Mouse (Mus musculus) right cerebral cortex, postnatal 25 days (tissue): ENCODE data around the gene Sept8.
A peak's percentile ranks its signal among the peaks of the same experiment; 100 is the strongest.

Experiments used
- DNase-seq: peaks from one replicate; pipeline ENCODE4 v3.0.0; 2022

The Sept8 gene

GRCm38 (mm10) chr11:53519207-53520121 lies at the start of gene Sept8:
Sept8 (plus strand) TSS chr11:53519257.
- DNase-seq: peak; percentile 81

- no peak for DNase-seq
Observed at GRCm38 (mm10) chr11:53469294-53469967, 49.6 kb upstream of the Sept8 start.

DNA sequence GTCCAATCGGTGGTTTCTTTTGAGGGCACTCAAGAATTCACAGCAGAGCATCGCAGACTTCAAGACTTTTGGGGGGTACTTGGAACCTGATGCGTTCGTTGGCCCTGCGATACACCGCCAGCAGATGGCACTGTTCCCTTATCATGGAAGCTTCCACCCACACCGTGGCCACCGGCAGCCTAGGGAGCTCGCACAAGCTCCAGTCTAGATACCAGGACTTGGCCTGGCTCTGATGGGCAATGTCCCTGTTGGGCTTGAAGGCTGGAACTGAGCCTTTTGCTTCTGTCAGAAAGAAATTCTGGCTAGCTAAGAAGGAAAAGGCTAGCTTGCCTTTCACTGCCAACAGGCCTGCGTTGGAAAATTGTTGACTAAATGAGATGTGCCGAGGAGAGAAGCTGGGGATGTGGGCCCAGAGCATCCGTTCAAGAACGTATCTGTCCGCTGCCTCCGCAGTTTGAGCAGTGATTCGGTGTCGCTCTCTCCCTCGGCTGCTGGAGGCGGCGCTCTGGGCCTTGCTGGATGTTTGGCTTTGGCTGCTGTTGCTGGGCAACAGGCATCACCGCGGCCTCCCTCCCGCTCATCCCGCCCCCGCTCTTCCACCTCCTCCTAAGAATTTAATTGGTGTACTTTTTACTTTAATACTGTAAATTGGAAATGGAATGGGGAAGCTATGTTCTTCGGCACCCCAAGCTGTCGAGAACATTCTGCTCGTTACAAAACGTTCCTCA lies 48.9 kb upstream of the Sept8 start, which contains the start of gene Gm9837:
Gene Gm9837 (minus strand): TSS at position 512 of the 728 bp plus-strand sequence.
- DNase-seq: peak; percentile 89

DNA sequence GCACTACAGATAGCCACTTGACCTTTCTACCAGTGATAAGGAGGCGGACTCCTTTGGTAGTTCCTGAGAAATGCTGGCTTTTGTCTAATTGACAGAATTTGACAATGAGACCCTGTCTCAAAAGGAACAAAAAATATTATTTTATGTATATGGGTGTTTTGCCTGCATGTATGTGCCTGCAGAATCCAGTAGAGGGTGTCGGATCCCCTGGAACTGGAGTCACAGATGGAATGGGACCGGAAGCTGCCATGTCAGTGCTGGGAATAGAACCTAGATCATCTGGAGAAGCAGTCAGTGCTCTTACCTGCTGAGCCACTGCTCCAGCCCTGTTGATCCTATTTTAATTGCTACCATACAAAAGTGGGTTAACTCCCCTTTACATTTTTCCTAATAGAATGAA lies 46.3 kb upstream of the Sept8 start:
- DNase-seq: no peak

DNA sequence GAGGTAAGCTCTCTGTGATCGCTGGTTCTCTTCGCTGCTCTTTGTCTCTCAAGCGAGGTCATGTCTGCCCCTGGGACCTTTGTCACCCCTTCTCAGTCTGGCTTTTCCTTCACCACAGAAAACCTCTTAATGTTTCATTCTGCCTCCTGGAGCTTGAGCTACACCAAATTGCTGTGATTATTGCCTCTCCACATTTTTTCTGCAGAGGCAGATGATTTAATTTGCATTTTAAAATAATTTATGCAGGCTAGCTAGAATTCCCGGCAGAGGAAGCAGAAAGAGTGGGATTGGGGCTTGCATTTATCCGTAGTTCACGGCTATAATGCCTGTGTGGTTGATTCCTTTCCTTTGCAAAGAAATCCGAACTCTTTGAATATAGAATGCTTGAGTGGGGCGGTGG lies 43.4 kb upstream of the Sept8 start:
- no peak for DNase-seq

GRCm38 (mm10) chr11:53477833-53478232 lies 41.2 kb upstream of the Sept8 start:
- no peak for DNase-seq

DNA sequence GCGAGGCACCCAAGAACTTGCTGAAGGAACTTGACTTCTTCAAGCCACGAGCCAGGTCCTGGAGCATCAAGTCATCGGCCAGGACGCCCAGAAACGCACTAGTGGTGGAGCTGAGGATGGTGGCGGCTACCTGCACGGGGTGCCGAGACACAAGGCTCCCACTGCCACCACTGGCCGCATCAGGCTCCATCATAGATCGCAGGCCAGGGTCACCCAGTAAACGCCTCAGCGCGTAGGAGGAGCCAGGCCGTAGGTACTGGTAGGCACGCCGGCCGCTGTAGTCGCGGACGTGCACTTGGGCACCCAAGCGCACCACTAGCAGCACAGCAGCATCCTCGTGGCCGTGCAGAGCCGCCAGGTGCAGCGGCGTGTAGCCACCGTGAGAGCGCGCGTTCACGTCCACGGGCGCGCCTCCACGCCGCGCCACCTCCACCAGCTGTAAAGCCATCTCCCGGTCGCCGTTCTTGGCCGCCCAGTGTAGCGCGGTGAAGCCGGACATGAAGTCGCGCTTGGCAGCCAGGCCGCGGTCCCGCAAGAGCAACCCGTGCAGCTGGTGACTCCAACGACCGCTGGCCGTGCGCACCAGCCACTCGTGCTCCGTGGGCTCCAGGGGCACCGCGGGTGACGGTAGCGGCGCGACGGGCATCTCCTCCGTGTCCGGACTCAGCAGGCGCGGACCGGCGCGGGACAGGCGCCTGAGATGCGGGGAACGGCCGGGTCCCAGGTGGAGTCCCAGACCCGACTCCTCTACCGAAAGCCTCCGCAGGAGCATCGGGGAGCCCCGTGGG lies 40.5 kb upstream of the Sept8 start:
- DNase-seq: peak; percentile 63

GRCm38 (mm10) chr11:53479171-53479782 lies 39.8 kb upstream of the Sept8 start:
- DNase-seq: peak; percentile 72

GRCm38 (mm10) chr11:53479783-53480301 lies 39.2 kb upstream of the Sept8 start, which contains the start of the genes Gm9945 and Sowaha:
Gm9945 (plus strand) TSS chr11:53480166.
Sowaha (minus strand) TSS chr11:53480274.
- DNase-seq: no peak

- no peak for DNase-seq
Observed at GRCm38 (mm10) chr11:53481088-53481730, 37.8 kb upstream of the Sept8 start.

DNA sequence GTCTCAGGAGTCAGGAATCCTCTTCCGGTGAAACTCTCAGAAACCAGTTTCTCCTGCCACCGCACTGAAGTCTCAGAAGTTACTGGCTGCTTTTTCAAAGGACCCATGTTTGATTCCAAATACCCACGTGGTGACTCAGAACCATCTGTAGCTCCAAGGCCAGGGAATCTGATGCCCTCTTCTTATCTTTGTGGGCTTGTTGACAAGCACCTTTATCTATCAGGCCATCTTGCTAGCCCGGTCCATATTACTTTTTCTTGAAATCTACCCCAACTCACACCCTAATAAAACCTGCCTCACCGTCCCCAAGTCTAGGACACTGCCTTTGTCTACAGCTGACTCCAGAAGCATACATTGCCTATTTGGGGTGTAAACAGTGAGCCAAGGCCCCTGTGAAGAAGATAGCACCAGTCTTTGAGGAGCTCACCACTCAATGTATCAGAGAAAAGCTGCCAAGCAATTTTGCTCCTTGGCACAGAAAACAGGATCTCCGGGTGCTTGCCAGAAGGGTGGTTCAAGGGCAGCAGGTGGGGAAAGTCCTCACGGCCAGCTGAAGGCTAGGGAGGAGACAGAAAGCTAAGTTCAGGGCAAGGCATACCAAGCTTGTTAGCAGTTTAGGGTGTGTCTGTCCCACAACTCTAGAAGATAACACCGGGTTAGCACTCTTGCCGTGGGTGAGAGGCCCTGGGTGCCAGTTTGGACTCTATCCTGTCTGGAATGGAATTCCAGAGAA lies 35.7 kb upstream of the Sept8 start:
- no peak for DNase-seq

DNA sequence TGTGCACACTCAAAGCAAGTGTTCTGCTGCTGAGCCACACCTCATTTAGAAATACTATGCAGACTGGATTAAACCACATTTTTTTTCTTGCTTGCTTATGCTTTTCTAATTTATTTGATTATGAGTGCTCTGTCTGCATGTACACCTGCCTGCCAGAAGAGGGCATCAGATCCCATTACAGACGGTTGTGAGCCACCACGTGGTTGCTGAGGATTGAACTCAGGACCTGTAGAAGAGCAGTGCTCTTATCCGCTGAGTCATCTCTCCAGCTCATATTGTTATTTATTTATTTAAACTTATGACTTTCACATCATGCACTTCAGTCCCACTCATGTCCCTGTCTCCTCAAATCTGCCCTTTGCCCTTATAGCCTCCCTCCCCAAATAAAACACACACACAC lies 33.3 kb upstream of the Sept8 start:
- DNase-seq: no peak

- DNase-seq: no peak
Observed at GRCm38 (mm10) chr11:53486351-53486750, 32.7 kb upstream of the Sept8 start.

DNA sequence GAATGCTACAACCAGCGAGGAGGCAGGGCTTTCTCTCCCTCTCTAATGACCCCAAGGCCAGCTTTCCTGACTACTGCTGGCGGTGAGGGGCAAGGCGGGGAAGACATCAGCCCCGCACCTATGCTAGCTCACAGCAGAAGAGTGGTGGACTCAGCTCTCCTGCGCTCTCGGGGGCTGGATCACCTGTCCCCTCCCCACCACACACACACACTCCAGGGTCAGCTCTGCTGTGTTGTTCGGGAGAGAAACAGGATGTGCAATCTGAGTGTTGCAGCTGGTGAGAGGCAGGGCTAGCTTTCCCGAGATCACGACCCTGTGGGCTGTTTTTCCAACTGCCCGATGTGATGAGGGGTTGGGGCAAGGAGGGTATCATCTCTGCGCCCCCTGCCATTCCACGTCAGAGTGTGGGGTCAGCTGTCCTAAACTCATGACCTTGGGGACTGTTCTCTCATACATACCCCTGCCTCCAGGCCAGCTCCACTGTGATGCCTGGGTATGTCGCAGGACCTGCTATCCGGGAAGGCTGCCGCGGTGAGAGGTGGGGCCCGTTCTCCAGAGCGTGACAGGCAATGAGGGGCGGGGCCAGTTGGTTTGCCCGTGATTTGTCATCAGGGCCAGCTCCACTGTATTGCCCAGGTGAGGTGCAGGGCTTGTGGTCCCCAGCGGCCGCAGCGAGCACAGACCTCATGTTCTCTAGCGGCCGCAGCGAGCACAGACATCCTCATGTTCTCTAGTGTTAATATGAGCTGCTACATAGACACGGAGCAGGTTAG lies 32.0 kb upstream of the Sept8 start:
- DNase-seq: no peak

DNA sequence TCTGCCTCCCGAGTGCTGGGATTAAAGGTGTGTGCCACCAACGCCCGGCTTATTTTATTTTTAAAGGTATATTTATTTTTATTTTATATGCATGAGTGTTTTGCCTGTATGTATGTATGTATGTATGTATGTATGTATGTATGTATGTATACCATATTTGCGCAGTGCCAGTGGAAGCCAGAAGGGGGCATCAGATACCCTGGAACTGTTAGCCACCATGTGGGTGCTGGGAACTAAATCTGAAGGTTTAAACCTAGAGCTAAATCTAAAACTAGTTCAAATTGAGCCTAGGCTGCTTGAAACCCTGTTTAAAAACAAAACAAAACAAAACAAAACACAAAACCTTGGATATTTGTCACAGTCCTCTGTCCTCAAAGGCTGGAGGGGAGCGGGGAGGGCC lies 30.1 kb upstream of the Sept8 start:
- DNase-seq: no peak

- no peak for DNase-seq
Observed at GRCm38 (mm10) chr11:53489421-53489820, 29.6 kb upstream of the Sept8 start.

DNA sequence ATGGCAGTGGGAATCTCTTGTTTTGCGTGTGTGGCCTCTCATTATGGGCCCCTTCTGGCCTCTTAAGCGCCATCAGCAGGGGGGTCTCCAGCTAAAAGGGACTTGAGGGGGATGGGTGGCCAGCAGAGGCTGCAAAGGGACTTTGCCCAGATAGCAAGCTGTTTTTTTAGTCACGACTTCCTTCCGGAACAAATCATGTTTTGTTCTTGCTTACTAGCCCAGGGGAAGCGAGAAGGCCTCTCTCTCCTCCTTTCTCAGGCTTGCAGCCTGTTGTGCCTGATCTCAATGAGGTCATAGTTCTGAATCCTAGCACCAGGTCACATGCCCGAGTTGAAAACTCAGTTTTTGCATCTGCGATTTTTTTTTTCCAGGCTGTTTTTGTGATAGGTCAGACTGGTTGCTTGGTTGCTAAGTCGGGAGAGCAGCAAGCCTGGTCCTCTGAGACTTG lies 27.1 kb upstream of the Sept8 start:
- DNase-seq: no peak

DNA sequence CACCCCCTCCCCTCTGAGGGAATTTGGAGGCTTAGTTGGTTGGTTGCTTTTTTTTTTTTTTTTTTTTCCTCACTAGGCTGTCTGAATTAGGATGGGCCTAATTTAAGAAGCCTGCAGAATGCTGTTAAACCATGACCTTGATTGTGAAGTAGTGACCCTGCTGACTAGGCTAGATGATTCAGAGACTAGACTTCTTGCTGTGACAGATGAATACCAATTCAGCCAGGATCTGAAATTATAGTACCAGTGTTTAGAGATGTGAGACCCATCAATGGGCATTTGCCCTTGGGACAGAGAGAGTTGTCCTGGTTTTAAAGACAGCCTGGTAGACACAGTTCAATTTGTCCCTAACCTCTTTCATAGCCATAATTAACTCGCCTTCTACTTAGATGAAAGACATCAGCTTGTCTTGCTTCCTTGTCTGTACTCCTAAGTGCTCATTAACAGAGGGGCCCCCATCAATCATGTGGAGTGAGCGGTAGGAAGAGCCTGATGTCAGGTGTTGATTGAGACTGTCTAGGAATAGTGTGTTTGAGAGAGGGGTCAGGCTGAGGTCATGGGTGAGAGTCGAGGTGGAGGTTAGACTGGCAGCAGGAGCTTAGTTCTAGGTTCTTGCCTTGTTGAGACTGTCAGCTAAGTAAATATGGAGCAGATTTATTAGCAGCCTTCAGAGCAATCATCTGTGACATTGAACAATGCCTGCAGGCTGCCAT lies 25.7 kb upstream of the Sept8 start:
- DNase-seq: no peak

DNA sequence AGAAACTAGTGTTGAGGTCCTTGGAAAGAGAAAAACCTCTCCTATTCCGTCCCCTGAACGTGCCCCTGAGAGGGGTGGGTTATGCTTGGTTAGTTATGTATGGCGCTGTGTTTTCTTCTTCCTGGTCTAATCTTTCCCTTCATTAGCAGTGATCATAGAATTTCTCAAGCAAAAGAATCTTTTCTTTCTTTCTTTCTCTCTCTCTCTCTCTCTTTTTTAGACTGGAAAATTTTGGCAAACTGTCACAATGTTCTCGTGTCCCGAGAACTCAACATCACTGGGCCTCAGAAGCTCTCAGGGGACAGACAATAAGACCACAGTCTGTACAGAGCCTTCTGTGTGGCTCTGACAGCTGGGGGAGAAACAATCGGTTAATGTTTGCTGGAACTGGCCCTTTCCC lies 23.6 kb upstream of the Sept8 start:
- DNase-seq: no peak
